Mouse (Mus musculus) megakaryocyte, embryonic 14.5 days (primary cell): ENCODE measurements around the gene Lemd2.

Experiments
- FLI1 ChIP-seq: IDR thresholded peaks from 2 replicates; pipeline ENCODE4 v1.6.1; 2012; ENCODE audit warnings: low read length, inconsistent platforms, mixed read lengths
- GATA1 ChIP-seq: IDR thresholded peaks from 3 replicates; pipeline ENCODE4 v1.6.1; 2012; ENCODE audit warnings: mixed read lengths, low read length, inconsistent platforms, borderline replicate concordance

DNA sequence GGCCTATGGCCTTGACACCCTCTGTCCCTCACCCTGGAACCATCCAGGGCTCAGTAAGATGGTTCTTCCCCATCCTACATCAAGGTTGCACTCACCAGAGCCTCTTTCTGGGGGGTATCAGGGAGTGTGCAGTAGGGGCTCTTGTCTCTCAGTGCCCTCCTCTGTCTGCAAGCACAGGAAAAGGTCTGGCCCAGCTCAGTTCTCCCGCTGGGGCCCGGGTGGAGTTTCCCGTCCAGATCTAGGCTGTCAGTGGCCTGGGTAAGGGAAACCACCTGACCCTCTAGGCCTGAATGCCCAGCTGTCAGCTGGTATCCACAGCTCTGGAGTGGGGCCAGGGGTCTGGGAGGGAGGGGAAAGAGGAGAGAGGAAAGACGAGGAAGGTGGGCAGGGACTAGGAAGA lies 36.7 kb downstream of the Lemd2 start, which contains the start of gene Ip6k3:
- no peak for TF ChIP-seq GATA1
- TF ChIP-seq FLI1: no peak
